Mouse (Mus musculus): ENCODE measurements around the gene Zmynd12.

Gene Zmynd12

GRCm38 (mm10) chr4:119422294-119422964 is at the start of gene Zmynd12, which contains the start of gene Ppcs:
Gene Zmynd12, plus strand, starts transcription at chr4:119422814.
Gene Ppcs, minus strand, starts transcription at chr4:119422420.
- peak; percentile 86 to 92 for DNase-seq (ENCODE audit: low spot score in 2 of 2)

DNA sequence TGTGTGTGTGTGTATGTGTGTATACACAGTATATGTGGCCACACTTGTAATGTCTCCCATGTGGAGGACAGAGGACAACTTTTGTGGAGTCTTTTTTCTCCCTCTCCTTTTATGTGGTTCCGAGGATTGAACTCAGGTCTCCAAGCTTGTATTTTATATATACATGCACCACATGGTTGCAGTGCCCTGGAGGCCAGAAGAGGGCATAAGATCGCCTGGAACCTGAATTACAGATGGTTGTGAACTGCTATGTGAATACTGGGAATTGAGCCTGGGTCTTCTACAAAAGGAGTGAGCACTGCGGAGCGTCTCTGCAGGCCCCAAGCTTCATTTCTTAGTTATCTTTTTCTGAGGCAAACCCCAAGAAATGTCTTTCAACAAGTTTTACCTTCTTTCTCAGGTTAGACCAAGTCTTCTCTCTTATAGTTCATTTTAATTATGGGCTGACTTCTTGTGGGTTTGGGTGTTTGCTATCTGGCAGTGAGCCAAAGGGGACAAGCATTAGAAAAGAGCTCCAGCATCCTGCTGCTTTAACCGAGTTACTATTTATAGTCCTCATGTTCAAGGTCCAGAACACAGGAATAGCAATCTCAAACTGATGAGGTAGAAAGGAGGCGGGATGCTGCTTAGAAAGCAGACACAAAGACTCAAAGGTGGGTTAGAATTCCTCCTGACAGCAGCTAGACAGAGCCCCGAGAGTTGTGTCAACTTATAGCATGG is 41.0 kb upstream of the Zmynd12 start:
- no peak for DNase-seq (ENCODE audit: low spot score in 2 of 2)

GRCm38 (mm10) chr4:119389184-119389583 is 33.4 kb upstream of the Zmynd12 start:
- no peak for DNase-seq (ENCODE audit: low spot score in 2 of 2)

DNA sequence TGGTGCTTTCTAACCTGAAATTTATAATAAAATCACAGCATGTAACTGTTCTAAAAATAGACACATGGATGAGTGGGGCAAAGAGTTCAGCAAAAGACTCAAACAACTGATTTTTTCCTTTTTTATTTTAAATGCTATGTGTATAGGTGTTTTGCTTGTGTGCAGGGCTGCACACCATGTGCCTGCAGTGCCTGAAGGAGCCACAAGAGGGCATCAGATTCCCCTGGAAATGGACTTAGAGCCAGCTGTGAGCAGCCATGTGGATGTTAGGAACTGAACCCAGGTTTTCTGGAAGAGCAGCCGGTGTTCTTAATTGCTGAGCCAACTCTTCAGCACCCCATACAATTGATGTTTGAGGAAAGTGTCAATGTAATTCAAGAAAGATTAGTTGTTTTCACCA is 32.2 kb upstream of the Zmynd12 start:
- DNase-seq (ENCODE audit: low spot score in 2 of 2) = no peak

DNA sequence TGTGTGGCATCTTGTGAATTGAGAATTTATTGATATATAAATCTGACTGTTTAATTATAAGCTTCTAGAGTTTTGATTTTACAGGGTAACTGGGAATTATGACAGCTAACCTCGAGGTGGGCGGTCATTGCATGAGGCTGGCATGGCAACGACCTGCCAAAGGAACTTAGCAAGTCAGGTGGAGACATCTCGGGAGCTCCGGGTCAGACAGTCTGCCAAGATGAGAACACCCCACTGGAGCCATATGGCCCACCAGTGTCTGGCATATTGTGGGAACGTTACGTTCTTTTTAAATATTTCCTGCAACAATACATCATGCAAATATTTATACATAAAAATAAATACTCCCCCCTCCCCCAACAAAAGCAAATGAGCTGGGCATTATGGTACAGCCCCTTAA is 23.9 kb upstream of the Zmynd12 start:
- DNase-seq (ENCODE audit: low spot score in 2 of 2) = no peak

DNA sequence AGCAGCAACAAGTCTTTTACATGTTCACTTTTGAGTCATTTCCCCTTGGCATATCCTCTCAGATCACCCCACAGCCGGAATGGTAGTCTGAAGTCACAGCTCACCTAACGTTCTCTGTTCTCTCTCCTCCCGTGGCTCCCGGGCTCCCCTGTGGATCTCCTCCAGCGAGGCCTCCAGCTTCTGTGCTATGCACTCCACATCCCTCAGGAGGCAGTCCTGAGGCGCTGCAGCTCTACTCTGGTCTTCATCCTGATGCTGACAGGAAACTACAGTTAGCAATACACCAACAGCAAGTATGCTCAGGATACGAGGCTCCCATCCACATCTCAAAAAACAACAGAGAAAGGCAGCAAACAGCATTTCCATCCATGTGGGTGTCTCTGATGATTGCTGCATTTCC is 21.7 kb upstream of the Zmynd12 start:
- no peak for DNase-seq (ENCODE audit: low spot score in 2 of 2)

DNA sequence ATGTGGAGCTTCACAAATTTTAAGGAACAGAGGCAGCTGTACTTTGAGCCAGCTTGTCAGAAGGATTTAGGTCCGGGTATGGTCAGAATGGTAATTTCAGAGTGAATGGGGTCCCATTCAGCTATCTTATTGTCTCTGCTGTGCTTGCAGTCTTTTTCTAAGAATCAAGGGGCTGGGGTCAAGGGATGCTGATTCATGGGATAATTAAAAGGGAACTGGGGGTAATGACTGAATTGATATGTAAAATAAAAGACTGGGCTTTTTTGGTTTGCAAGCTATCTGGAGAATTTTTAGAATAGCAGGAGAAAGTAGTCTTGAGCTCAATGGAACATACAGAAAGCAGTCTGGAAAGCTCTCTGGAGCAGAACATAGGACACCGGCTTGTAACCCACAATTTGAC is 19.2 kb upstream of the Zmynd12 start:
- DNase-seq (ENCODE audit: low spot score in 2 of 2) = no peak

- DNase-seq (ENCODE audit: low spot score in 2 of 2) = no peak
These were observed 10.6 kb upstream of the Zmynd12 start for GRCm38 (mm10) chr4:119411877-119412650.

DNA sequence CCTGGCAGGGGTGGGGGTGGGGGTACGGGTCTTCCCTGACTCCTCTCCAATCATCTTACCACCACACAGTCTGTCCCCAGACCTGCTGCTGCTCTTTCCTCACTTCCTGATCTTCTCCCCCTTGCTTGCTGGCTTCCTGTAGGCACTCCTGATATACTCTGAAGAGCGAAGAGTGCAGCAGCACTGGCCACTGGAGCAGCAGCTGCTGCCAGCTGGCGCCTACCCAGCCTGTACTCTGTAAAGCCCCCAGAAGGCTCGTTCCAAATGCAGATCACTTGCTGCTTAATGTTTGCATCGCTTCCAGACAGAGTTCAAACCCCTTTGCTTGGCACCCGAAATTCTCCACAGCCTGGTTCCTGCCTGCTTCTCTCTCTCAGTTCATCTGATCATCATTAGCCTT is 9.8 kb upstream of the Zmynd12 start:
- no peak for DNase-seq (ENCODE audit: low spot score in 2 of 2)

DNA sequence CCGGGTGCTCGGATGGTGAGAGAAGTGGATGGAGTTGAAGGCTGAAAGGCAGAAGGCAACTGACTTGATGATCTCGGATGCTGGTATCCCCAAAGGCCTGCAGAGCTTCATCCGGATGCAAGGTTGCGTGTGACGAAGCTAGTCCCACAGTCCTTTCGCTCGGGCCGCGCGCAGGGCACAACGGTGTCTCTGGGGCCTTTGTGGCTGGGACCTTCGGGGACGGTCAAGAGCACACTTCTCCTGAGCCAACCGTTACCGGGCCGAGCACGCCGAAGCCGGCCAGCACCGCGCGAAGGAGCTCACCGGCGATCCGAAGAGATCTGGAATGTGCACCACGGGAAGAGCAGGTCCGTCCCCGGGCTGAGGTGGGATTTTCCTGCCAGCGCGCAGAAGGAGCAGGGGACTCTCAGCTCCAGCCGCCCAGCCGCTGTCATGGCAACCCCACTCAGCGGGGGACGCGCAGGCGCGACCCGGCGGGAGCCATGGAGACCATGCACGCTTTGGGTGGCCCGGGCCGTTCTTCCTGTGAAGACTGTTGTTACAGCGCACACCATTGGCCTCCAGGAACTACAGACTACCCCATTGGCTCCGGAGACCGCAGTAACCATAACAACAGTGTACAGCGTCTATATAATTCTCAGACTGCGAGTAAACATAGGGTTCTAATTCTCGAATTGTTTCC is 7.4 kb upstream of the Zmynd12 start, which contains the start of gene Ccdc30:
Ccdc30 (minus strand) TSS at position 450 of the 682 bp plus-strand sequence.
- peak; percentile 70 to 81 for DNase-seq (ENCODE audit: low spot score in 2 of 2)

DNA sequence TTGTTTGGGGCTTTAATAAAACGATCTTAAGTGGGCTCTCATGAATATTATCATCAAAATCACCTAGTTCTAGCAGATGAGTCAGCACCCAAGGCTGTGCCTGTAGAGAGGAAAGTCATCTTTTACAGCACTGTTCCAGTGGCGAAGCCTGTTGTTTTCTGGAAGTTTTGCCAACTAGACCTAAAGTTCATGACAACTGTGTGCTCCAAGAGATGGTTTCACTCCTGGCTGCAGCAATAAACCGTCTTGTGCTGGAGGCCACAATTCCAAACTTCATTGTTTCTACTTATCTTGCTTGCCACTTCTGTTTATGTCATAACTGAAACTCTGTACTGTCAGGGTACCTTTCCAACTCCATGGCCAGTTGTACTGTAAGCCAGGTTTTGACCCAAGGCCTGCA is 5.3 kb upstream of the Zmynd12 start:
- no peak for DNase-seq (ENCODE audit: low spot score in 2 of 2)

DNA sequence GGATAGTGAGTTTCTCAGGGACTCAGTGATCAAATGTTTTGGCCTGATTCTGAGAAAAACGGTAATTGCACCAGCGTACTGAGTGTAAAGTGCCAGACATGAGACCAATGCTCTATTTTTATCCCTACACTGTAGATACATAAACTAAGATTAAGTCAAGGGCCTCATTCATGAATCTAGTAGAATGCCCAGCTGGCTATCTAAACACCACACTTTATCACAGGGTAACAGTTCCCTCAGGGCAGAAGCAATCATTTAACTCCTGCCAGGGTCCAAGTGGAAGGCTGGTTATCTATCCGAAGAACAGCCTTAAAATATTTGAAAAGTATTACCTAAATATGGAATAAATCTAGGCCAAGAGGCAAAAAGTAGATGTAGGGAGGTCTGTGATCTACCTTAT is 4.7 kb upstream of the Zmynd12 start:
- DNase-seq (ENCODE audit: low spot score in 2 of 2) = no peak

- no peak for DNase-seq (ENCODE audit: low spot score in 2 of 2)
These were observed 1.4 kb upstream of the Zmynd12 start for GRCm38 (mm10) chr4:119421191-119421590.

DNA sequence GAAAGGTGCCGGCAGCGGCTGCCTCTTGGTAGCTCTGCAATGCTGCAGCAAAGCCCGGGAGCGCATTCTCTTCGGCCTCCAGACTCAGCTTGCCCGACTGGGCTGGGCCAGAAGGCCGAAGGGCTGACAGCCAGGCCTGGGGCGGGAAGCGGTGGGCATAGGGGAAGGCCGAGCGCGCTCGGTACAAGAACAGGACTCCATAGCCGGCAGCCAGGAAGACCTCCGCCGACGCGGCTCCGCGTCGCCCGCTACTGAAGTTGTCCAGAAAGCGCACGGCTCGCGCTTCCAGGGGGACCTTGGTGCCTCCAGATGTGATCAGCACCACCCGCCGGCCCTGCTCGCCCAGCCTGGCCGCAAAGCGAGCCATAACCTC is 707 bp upstream of the Zmynd12 start:
- DNase-seq (ENCODE audit: low spot score in 2 of 2) = no peak

DNA sequence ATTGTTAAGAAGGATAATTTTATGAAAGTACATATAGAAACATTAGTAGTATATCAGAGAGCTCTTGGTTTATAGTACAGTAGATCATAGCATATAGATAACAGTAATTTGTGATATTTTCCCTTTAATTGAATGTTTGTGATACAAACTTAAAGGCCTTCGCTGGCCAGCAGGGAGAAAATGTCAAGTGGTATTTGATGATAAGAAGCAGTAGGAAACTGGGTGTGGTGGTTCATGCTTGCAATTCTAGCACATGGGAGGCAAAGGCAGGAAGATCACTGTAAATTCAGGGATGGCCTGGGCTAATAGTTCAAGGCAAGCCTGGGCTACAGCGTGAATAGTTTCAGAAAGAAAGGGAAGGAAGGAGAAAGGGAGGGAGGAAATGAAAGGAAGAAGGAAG is 2.5 kb downstream of the Zmynd12 start:
- no peak for DNase-seq (ENCODE audit: low spot score in 2 of 2)

DNA sequence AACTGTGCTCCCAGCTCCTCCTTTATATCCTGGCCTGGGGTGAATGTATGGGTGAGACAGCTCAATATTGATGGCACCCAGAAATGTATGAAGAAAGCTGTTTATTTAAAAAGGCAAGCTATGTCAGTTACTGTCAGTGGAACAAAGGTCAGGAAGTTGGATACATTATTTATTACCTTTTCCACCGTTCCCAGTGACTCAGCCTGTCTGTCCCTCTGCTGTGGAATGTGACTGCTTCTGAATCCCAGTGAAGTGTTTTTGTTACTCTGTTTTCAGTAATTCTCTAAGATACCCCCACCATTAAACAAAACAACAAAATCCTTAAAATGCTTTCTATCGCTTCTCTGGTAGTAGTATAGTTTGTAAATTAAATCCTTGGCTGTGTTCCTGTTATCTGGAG is 3.0 kb downstream of the Zmynd12 start:
- DNase-seq (ENCODE audit: low spot score in 2 of 2) = no peak

- DNase-seq (ENCODE audit: low spot score in 2 of 2) = no peak
These were observed 5.1 kb downstream of the Zmynd12 start for GRCm38 (mm10) chr4:119427680-119428079.

DNA sequence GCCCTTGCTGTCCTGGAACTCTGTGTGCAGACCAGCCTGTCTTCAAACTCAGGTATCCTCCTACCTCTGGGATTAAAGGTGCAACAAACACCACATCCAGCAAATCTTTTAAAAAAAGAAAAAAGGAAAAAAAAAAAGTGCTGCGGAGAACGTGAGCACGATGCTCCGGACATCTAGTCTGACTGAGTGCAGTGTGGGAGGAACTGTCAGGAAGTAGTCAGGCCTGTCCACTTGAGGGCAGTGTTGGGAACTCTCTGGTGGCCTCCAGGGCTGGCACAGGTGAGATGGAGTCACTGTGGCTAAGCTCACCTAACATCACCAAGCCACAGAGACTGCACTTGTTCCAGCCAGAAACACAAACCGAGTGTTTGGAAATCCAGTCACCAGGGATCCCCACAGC is 8.1 kb downstream of the Zmynd12 start:
- DNase-seq (ENCODE audit: low spot score in 2 of 2) = peak; percentile 17 to 45

DNA sequence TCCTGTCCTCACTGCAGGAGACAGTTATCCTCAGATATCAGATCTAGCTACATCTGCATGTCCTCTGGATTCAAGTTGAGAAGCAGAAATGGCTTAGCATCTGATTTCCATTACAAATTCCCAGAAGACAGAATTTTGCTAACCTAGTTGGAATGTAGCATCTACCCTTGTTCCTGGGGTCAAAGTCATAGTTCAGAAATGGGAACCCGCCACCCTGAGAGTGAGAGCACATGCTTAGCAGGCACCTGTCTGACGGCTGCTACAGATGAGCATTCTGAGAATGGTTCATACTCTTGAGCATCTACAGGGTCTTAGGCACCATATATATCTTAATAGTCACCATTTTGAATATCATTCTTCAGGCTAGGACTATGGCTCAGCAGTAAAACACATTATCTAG is 15.3 kb downstream of the Zmynd12 start:
- DNase-seq (ENCODE audit: low spot score in 2 of 2) = no peak

DNA sequence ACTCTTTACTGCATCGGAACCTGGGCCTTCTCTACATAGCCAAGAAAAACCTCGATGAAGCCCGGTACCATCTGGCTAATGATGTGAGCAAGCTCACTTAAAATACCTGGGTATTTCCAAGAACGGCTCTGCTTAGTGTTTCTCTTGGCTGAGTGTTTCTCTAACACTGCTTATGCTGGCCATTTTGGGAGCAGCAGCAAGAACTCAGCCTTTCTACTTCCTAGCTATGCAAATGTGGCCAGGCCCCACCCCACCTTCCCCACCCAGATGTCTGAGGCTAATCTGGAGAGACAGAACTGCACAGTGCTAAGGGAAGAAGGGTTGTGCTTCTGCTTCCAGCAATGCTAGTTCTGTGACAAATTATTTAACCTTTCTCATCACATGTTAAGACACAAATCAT is 19.2 kb downstream of the Zmynd12 start:
- no peak for DNase-seq (ENCODE audit: low spot score in 2 of 2)

DNA sequence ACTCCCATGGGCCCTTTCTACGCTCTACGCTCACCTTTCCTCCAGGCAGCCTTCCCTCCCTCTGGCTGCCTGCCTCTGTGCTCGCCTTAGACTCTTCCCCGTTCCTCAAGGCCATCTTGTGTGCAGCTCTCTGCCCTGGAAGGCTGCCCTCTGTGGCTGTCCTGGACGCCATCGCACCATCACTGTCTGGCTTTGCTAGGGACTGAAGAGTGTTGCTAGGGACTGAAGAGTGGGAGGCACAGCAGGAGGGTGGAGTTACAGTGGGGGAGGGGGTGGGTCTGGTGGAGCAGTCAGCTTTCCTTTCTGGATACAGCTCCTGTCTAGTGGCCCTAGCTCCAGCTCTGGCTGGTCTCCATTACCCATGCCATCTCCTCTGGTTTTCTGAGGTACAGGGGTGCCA is 19.9 kb downstream of the Zmynd12 start:
- no peak for DNase-seq (ENCODE audit: low spot score in 2 of 2)

GRCm38 (mm10) chr4:119447261-119447660 is 24.6 kb downstream of the Zmynd12 start:
- DNase-seq (ENCODE audit: low spot score in 2 of 2) = no peak
